Mouse (Mus musculus) hindbrain, embryonic 16.5 days (tissue): ENCODE data around the gene Vps4b. TPM values are rescaled to one million over a fixed set of nuclear protein-coding genes. Genes with fewer than 3 reads are reported as not detected.
A peak's percentile ranks its signal among the peaks of the same experiment; 100 is the strongest.

Source experiments
- ATAC-seq: fragments of 200-750 bp; cut with Nextera tagmentation; 2 replicates; pipeline ENCODE4 v1.8.0; 2017; ENCODE audit warnings: moderate TSS enrichment, moderate library complexity
- H3K27ac ChIP-seq: fragments of 300-500 bp; sonication (generic); 2 replicates; pipeline ENCODE4 v1.5.1; 2014; ENCODE audit warnings: low read depth, mild to moderate bottlenecking, control low read depth, low read length, moderate library complexity
- H3K27me3 ChIP-seq: fragments of 300-500 bp; sonication (generic); replicated peaks from 2 replicates; pipeline ENCODE4 v1.6.1; 2014; ENCODE audit warnings: low read length; ENCODE audit not compliant: control insufficient read depth, insufficient read depth
- H3K36me3 ChIP-seq: fragments of 300-500 bp; sonication (generic); 2 replicates; pipeline ENCODE4 v1.6.1; 2014; ENCODE audit warnings: mild to moderate bottlenecking, low read length, moderate library complexity, mixed read lengths; ENCODE audit not compliant: control insufficient read depth, insufficient read depth
- H3K4me1 ChIP-seq: fragments of 300-500 bp; sonication (generic); 2 replicates; pipeline ENCODE4 v1.6.1; 2014; ENCODE audit warnings: low read depth, low read length; ENCODE audit not compliant: control insufficient read depth, insufficient read depth
- H3K4me2 ChIP-seq: fragments of 300-500 bp; sonication (generic); 2 replicates; pipeline ENCODE4 v1.6.1; 2014; ENCODE audit warnings: mild to moderate bottlenecking, low read length, control low read depth, moderate library complexity
- H3K4me3 ChIP-seq: fragments of 300-500 bp; sonication (generic); 2 replicates; pipeline ENCODE4 v1.5.1; 2014; ENCODE audit warnings: mild to moderate bottlenecking, low read length, control low read depth, moderate library complexity
- H3K9ac ChIP-seq: fragments of 300-500 bp; sonication (generic); 2 replicates; pipeline ENCODE4 v1.6.1; 2014; ENCODE audit warnings: low read depth, mild to moderate bottlenecking, control low read depth, low read length, moderate library complexity
- H3K9me3 ChIP-seq: fragments of 300-500 bp; sonication (generic); 2 replicates; pipeline ENCODE4 v1.6.1; 2014; ENCODE audit warnings: mild to moderate bottlenecking, low read length, moderate library complexity; ENCODE audit not compliant: control insufficient read depth
- WGBS: fragments of 180-500 bp; shearing (Covaris S2); extraction: QIAGEN DNeasy Blood & Tissue Kit; methylation state at CpG from one replicate; pipeline ENCODE4 v1.1.7; 2014; 5-methylcytosine and 5-hydroxymethylcytosine counted together
- polyA plus RNA-seq: library from polyadenylated mRNA; unstranded; fragments of >200 nt; fragmentation: Nextera tagmentation; extraction: Ambion mirVana; gene quantifications from 2 replicates; pipeline ENCODE4 v1.2.1, GENCODE M21; 2015

Vps4b gene
- polyA plus RNA-seq, 1 experiment from 2014 or later: 25.8 TPM

- Histone ChIP-seq H3K4me1 (peaks cover 15% of the 10 kb centered on the region), H3K9ac (no peak overlapping the region; the same call in 1 of the 2 replicates), H3K4me3 (peak overlapping the region; percentile 77), H3K36me3 (no peaks in the 10 kb centered on the region), H3K9me3 (no peaks in the 10 kb centered on the region), H3K27ac (no peak overlapping the region), H3K27me3 (no peaks in the 10 kb centered on the region), H3K4me2 (peak overlapping the region; percentile 68)
- ATAC-seq: peak; percentile 26
- WGBS: 62% methylated on average over 7 of the region's 7 CpGs
Observed at GRCm38 (mm10) chr1:106796987-106797779, 655 bp upstream of the Vps4b start.

- H3K27ac ChIP-seq: peak overlapping the region; percentile 87
- H3K36me3 ChIP-seq: no peaks in the 10 kb centered on the region
- 3% methylated on average over 50 of the region's 51 CpGs for WGBS
- H3K27me3 ChIP-seq: no peaks in the 10 kb centered on the region
- peak overlapping the region; percentile 77 for H3K4me3 ChIP-seq
- H3K9me3 ChIP-seq: no peaks in the 10 kb centered on the region
- peak overlapping the region; percentile 88 for H3K9ac ChIP-seq
- peak overlapping the region; percentile 68 for H3K4me2 ChIP-seq
- peak; percentile 92 for ATAC-seq
- H3K4me1 ChIP-seq: peaks cover 15% of the 10 kb centered on the region
Observed at GRCm38 (mm10) chr1:106795634-106796541, 640 bp downstream of the Vps4b start.

- H3K4me3 ChIP-seq: no peak overlapping the region
- no peaks in the 10 kb centered on the region for H3K4me1 ChIP-seq
- H3K27ac ChIP-seq: no peak overlapping the region
- WGBS: 96% methylated on average over 4 of the region's 4 CpGs
- no peaks in the 10 kb centered on the region for H3K27me3 ChIP-seq
- H3K9me3 ChIP-seq: no peaks in the 10 kb centered on the region
- H3K9ac ChIP-seq: no peak overlapping the region
- ATAC-seq: no peak
- H3K36me3 ChIP-seq: peaks cover 26% of the 10 kb centered on the region
- H3K4me2 ChIP-seq: no peak overlapping the region
Observed at GRCm38 (mm10) chr1:106774896-106775295, 21.6 kb downstream of the Vps4b start.

GRCm38 (mm10) chr1:106774092-106774491 lies 22.4 kb downstream of the Vps4b start:
- no peak for ATAC-seq
- H3K9me3 ChIP-seq: no peaks in the 10 kb centered on the region
- 93% methylated on average over 9 of the region's 9 CpGs for WGBS
- H3K36me3 ChIP-seq: peaks cover 25% of the 10 kb centered on the region
- H3K9ac ChIP-seq: no peak overlapping the region
- H3K4me3 ChIP-seq: no peak overlapping the region
- H3K27ac ChIP-seq: no peak overlapping the region
- no peak overlapping the region for H3K4me2 ChIP-seq
- no peaks in the 10 kb centered on the region for H3K4me1 ChIP-seq
- H3K27me3 ChIP-seq: no peaks in the 10 kb centered on the region

- no peak for ATAC-seq
- H3K27me3 ChIP-seq: no peaks in the 10 kb centered on the region
- H3K9ac ChIP-seq: no peak overlapping the region
- H3K4me2 ChIP-seq: no peak overlapping the region
- peaks cover 28% of the 10 kb centered on the region for H3K36me3 ChIP-seq
- no peak overlapping the region for H3K4me3 ChIP-seq
- no peaks in the 10 kb centered on the region for H3K4me1 ChIP-seq
- no peak overlapping the region for H3K27ac ChIP-seq
- H3K9me3 ChIP-seq: no peaks in the 10 kb centered on the region
Observed at GRCm38 (mm10) chr1:106768773-106769172, 27.8 kb downstream of the Vps4b start.

GRCm38 (mm10) chr1:106765771-106766170 lies 30.8 kb downstream of the Vps4b start:
- Histone ChIP-seq H3K9me3 (no peaks in the 10 kb centered on the region), H3K9ac (no peak overlapping the region), H3K36me3 (peaks cover 20% of the 10 kb centered on the region), H3K4me1 (no peaks in the 10 kb centered on the region), H3K4me2 (no peak overlapping the region), H3K27me3 (no peaks in the 10 kb centered on the region), H3K4me3 (no peak overlapping the region), H3K27ac (no peak overlapping the region)
- ATAC-seq: no peak
- 97% methylated on average over 8 of the region's 8 CpGs for WGBS

GRCm38 (mm10) chr1:106764846-106765245 lies 31.7 kb downstream of the Vps4b start:
- no peak for ATAC-seq
- WGBS: 87% methylated on average over 2 of the region's 2 CpGs

GRCm38 (mm10) chr1:106764281-106764680 lies 32.2 kb downstream of the Vps4b start:
- no peaks in the 10 kb centered on the region for H3K9me3 ChIP-seq
- no peaks in the 10 kb centered on the region for H3K27me3 ChIP-seq
- H3K9ac ChIP-seq: no peak overlapping the region
- WGBS: 95% methylated on average over 3 of the region's 3 CpGs
- H3K4me2 ChIP-seq: no peak overlapping the region
- peaks cover 13% of the 10 kb centered on the region for H3K36me3 ChIP-seq
- H3K4me1 ChIP-seq: no peaks in the 10 kb centered on the region; the same call in 1 of the 2 replicates
- no peak overlapping the region for H3K27ac ChIP-seq
- no peak for ATAC-seq
- no peak overlapping the region for H3K4me3 ChIP-seq

More at GRCm38 (mm10) chr1:106764846-106765245, 31.7 kb downstream of the Vps4b start:
- H3K4me2 ChIP-seq: no peak overlapping the region
- no peaks in the 10 kb centered on the region; the same call in 1 of the 2 replicates for H3K4me1 ChIP-seq
- H3K27me3 ChIP-seq: no peaks in the 10 kb centered on the region
- H3K27ac ChIP-seq: no peak overlapping the region
- no peak overlapping the region for H3K9ac ChIP-seq
- H3K36me3 ChIP-seq: peaks cover 13% of the 10 kb centered on the region
- H3K9me3 ChIP-seq: no peaks in the 10 kb centered on the region
- H3K4me3 ChIP-seq: no peak overlapping the region

GRCm38 (mm10) chr1:106760750-106761149 lies 35.8 kb downstream of the Vps4b start:
- 90% methylated on average over 3 of the region's 3 CpGs for WGBS
- Histone ChIP-seq H3K4me3 (no peak overlapping the region), H3K4me2 (no peak overlapping the region)

More at GRCm38 (mm10) chr1:106760750-106761149, 35.8 kb downstream of the Vps4b start:
- H3K27me3 ChIP-seq: no peaks in the 10 kb centered on the region
- no peaks in the 10 kb centered on the region for H3K9me3 ChIP-seq
- no peak for ATAC-seq
- H3K36me3 ChIP-seq: peaks cover 4% of the 10 kb centered on the region; the same call in 1 of the 2 replicates
- no peak overlapping the region for H3K9ac ChIP-seq
- peaks cover 12% of the 10 kb centered on the region for H3K4me1 ChIP-seq
- no peak overlapping the region for H3K27ac ChIP-seq
